Comparison of ENCODE assay signal across 14 mouse cellular contexts in genomic region chr11:45856149-45856516, GRCm38 (mm10). TPM values are rescaled to one million over a fixed set of nuclear protein-coding genes. Genes with fewer than 3 reads are reported as not detected.
DNase-seq lines count a peak whose midpoint lies in the region; ATAC-seq lines count a peak whose summit lies in the region.
"Had no signal": no experiment of that assay in that cellular context is flagged by ENCODE, and none has a peak within 500 bp of the region (broad histone marks: within the 10 kb centered on the region; RNA-seq: fewer than 3 reads in every experiment).

No protein-coding gene starts in this region.

- H3K27ac ChIP-seq in heart, embryonic 12.5 days (ENCODE audit: poor library complexity, severe bottlenecking) = peak overlapping the region; percentile 72
- 0 out of 2 replicates have a peak overlapping the region, but pooled peaks have one; percentile 15 for H3K27ac ChIP-seq in lung, embryonic 16.5 days (ENCODE audit: low read length)
- peak overlapping the region; percentile 54 for H3K27ac ChIP-seq in intestine, embryonic 15.5 days
- H3K27ac ChIP-seq in stomach, embryonic 15.5 days = peak overlapping the region; percentile 48; the same call in 1 of the 2 replicates
- H3K27ac ChIP-seq: embryonic facial prominence, embryonic 10.5 days; hindbrain, embryonic 10.5 days had no signal

- H3K9ac ChIP-seq in heart, embryonic 12.5 days = peak overlapping the region; percentile 17; the same call in 1 of the 2 replicates
- H3K9ac ChIP-seq in lung, embryonic 16.5 days (ENCODE audit: low read length) = no peak overlapping the region
- H3K9ac ChIP-seq in intestine, embryonic 15.5 days = no peak overlapping the region
- H3K9ac ChIP-seq in stomach, embryonic 15.5 days = no peak overlapping the region

- H3K4me3 ChIP-seq in heart, embryonic 12.5 days = no peak overlapping the region
- H3K4me3 ChIP-seq in lung, embryonic 16.5 days (ENCODE audit: low read length) = no peak overlapping the region
- no peak overlapping the region for H3K4me3 ChIP-seq in intestine, embryonic 15.5 days (replicated peaks)
- no peak overlapping the region for H3K4me3 ChIP-seq in stomach, embryonic 15.5 days (replicated peaks)
- H3K4me3 ChIP-seq: embryonic facial prominence, embryonic 10.5 days; hindbrain, embryonic 10.5 days had no signal

- no peaks in the 10 kb centered on the region for H3K27me3 ChIP-seq in heart, embryonic 12.5 days (replicated peaks)
- no peaks in the 10 kb centered on the region for H3K27me3 ChIP-seq in lung, embryonic 16.5 days (ENCODE audit: control insufficient read depth, insufficient read depth, low read depth, low read length)
- no peaks in the 10 kb centered on the region for H3K27me3 ChIP-seq in intestine, embryonic 15.5 days (replicated peaks)
- H3K27me3 ChIP-seq in stomach, embryonic 15.5 days (replicated peaks) = no peaks in the 10 kb centered on the region

- H3K36me3 ChIP-seq in heart, embryonic 12.5 days = peaks cover 22% of the 10 kb centered on the region
- H3K36me3 ChIP-seq in lung, embryonic 16.5 days (ENCODE audit: control insufficient read depth, insufficient read depth, low read length) = peaks cover 3% of the 10 kb centered on the region
- H3K36me3 ChIP-seq in intestine, embryonic 15.5 days = peaks cover 3% of the 10 kb centered on the region
- no peaks in the 10 kb centered on the region for H3K36me3 ChIP-seq in stomach, embryonic 15.5 days

- no peaks in the 10 kb centered on the region for H3K9me3 ChIP-seq in heart, embryonic 12.5 days (replicated peaks)
- H3K9me3 ChIP-seq in lung, embryonic 16.5 days (ENCODE audit: control insufficient read depth, low read length) = no peaks in the 10 kb centered on the region
- H3K9me3 ChIP-seq in intestine, embryonic 15.5 days = no peaks in the 10 kb centered on the region
- no peaks in the 10 kb centered on the region for H3K9me3 ChIP-seq in stomach, embryonic 15.5 days
- H3K9me3 ChIP-seq: embryonic facial prominence, embryonic 10.5 days; hindbrain, embryonic 10.5 days had no signal

- intact Hi-C loops in heart, postnatal 14 days (cut with DNase I) = no loop called here
- intact Hi-C loops in left cerebral cortex, postnatal 4 days (cut with DNase I) = no loop called here

- H3K4me2 ChIP-seq in heart, embryonic 12.5 days = peak overlapping the region; percentile 33
- peak overlapping the region; percentile 7; the same call in 1 of the 2 replicates for H3K4me2 ChIP-seq in lung, embryonic 16.5 days (ENCODE audit: low read depth, low read length)
- peak overlapping the region; percentile 25 for H3K4me2 ChIP-seq in intestine, embryonic 15.5 days (replicated peaks)
- H3K4me2 ChIP-seq in stomach, embryonic 15.5 days = peak overlapping the region; percentile 34

- peaks cover 43% of the 10 kb centered on the region for H3K4me1 ChIP-seq in heart, embryonic 12.5 days (replicated peaks)
- peaks cover 35% of the 10 kb centered on the region for H3K4me1 ChIP-seq in lung, embryonic 16.5 days (replicated peaks; ENCODE audit: control insufficient read depth, insufficient read depth, low read length)
- H3K4me1 ChIP-seq in intestine, embryonic 15.5 days (replicated peaks) = peaks cover 22% of the 10 kb centered on the region
- peaks cover 32% of the 10 kb centered on the region for H3K4me1 ChIP-seq in stomach, embryonic 15.5 days

- ATAC-seq in heart, embryonic 12.5 days (ENCODE audit: insufficient number of reproducible peaks, low FRiP score) = no peak
- no peak for ATAC-seq in lung, embryonic 16.5 days (ENCODE audit: low read depth)
- ATAC-seq in intestine, embryonic 15.5 days = peak; percentile 3; the same call in 1 of the 2 replicates
- no peak for ATAC-seq in stomach, embryonic 15.5 days (ENCODE audit: insufficient read depth, low FRiP score, low read depth)
- ATAC-seq: forebrain, embryonic 16.5 days had no signal

- DNase-seq in heart, postnatal 14 days = no peak
- no peak for DNase-seq in lung, postnatal 36 days
- DNase-seq in frontal cortex, postnatal 14 days (ENCODE audit: low spot score in 2 of 2) = no peak
- no peak for DNase-seq in left cerebral cortex, postnatal 4 days
- DNase-seq: cerebellum, adult 2 months; lung, postnatal 10 days; thymus, postnatal 14 days had no signal

- WGBS in heart, embryonic 12.5 days = 43% methylated on average over 6 of the region's 6 CpGs
- 30% methylated on average over 6 of the region's 6 CpGs for WGBS in lung, embryonic 16.5 days
- WGBS in intestine, embryonic 15.5 days = 51% methylated on average over 6 of the region's 6 CpGs
- 59% methylated on average over 6 of the region's 6 CpGs for WGBS in stomach, embryonic 15.5 days

RNA-seq across cellular contexts. Expression of gene Clint1, which starts 4.3 kb away (rescaled TPM):
- polyA plus RNA-seq in heart, embryonic 12.5 days (2016; fragmentation: Nextera tagmentation; extraction: Ambion mirVana) = 80.2 and 80.8 TPM in 2 replicates
- total RNA-seq in heart, postnatal 14 days (2021) = 10 to 100 TPM; 37.4 to 38.2 TPM
- 69.3 and 74.1 TPM in 2 replicates for polyA plus RNA-seq in lung, embryonic 16.5 days (2015; fragmentation: Nextera tagmentation; extraction: Ambion mirVana)
- 102 and 106 TPM in 2 replicates for polyA plus RNA-seq in intestine, embryonic 15.5 days (2015; fragmentation: Nextera tagmentation; extraction: Ambion mirVana)
- polyA plus RNA-seq in stomach, embryonic 15.5 days (2015; fragmentation: Nextera tagmentation; extraction: Ambion mirVana) = 82.8 and 86.4 TPM in 2 replicates
- total RNA-seq in left cerebral cortex, postnatal 4 days (2021) = 10 to 100 TPM; 41.0 to 42.3 TPM

Comparison
In these comparisons a context has a peak if more than half of its experiments do, and no peak if none do; other contexts are left out.
1. H3K27ac ChIP-seq: peak in every context shown above with its lines; median percentile 72 in heart, embryonic 12.5 days; 54 in intestine, embryonic 15.5 days; 48 in stomach, embryonic 15.5 days; 15 in lung, embryonic 16.5 days.